Mouse (Mus musculus) brown adipose tissue, adult 24 weeks (tissue): ENCODE results near the gene Hnrnpm. TPM values are rescaled to one million over a fixed set of nuclear protein-coding genes. Genes with fewer than 3 reads are reported as not detected.

ENCODE experiments used
- H3K27ac ChIP-seq: fragments of 200-500 bp; replicated peaks from 2 replicates; pipeline ENCODE4 v1.5.1; 2012; ENCODE audit warnings: low read depth, mild to moderate bottlenecking, low read length
- H3K4me1 ChIP-seq: fragments of 200-500 bp; 2 replicates; pipeline ENCODE4 v1.6.1; 2012; ENCODE audit warnings: low read length, mixed read lengths; ENCODE audit not compliant: control insufficient read depth, insufficient read depth, insufficient read length
- H3K4me3 ChIP-seq: fragments of 200-500 bp; 2 replicates; pipeline ENCODE4 v1.5.1; 2012; ENCODE audit warnings: low read depth, mild to moderate bottlenecking, low read length, moderate library complexity; ENCODE audit not compliant: insufficient read depth
- polyA plus RNA-seq: library from polyadenylated mRNA; stranded (reverse); fragments of >200 nt; gene quantifications from 2 replicates; pipeline ENCODE4 v1.2.4, GENCODE M21; 2012; ENCODE audit not compliant: missing spikeins, insufficient read depth, insufficient read length

The Hnrnpm gene
- polyA plus RNA-seq, 1 experiment = 130 TPM

- Histone ChIP-seq H3K27ac (no peak overlapping the region), H3K4me1 (no peaks in the 10 kb centered on the region), H3K4me3 (no peak overlapping the region)
Measured at GRCm38 (mm10) chr17:33695471-33695870, 8.8 kb upstream of the Hnrnpm start.

DNA sequence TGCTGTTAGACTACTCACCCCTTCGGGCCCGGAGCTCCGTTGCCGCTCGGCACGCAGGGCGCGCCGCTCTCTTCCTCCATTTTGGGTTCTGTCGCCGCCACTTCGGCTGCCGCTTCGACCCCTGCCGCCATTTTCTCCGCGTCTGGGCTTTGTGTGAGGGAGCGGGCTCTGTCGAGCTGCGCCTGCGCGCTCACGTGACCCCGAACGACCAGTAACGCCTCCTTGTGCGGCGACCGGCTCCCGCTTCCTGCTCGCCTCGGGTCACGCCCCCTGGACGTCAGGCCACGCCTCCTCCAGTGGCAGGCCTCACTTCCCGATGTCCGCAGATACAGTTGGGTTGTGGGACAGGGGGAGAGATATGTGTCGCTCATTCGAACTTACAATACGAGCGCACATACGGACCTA, 1.4 kb downstream of the Hnrnpm start:
- Histone ChIP-seq H3K4me1 (0 out of 2 replicates have a peak, but pooled peaks cover 10% of the 10 kb centered on the region), H3K4me3 (peak overlapping the region; percentile 84), H3K27ac (peak overlapping the region; percentile 89)

DNA sequence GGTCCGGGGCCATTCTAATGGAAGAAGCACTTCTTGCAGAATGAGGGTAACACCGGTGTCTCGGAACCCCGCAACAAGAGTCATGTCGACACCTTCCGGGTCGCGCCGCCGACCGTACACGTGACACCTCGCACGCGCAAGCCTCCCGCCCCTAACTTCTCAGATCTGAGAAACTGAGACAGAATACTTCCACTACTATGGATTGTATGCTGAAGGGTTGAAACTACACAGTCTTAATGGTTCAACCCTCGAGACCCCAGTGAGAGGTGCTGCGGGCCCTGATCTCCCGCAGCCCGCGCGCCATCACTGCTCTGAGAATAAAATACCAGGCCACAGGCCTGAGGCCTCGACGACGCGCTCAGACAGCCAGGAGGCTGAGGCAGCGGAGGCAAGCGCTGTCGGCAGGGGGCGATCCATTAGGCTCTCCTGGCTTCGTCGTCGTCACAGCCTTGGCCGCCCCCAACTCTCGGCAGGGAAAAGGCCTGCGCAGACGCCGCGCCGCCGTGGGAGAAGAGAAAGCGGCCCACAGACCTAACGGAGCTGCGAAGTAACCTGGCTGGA, 1.9 kb downstream of the Hnrnpm start:
- peak overlapping the region; percentile 89 for H3K27ac ChIP-seq
- H3K4me1 ChIP-seq = 0 out of 2 replicates have a peak, but pooled peaks cover 10% of the 10 kb centered on the region
- peak overlapping the region; percentile 84 for H3K4me3 ChIP-seq

DNA sequence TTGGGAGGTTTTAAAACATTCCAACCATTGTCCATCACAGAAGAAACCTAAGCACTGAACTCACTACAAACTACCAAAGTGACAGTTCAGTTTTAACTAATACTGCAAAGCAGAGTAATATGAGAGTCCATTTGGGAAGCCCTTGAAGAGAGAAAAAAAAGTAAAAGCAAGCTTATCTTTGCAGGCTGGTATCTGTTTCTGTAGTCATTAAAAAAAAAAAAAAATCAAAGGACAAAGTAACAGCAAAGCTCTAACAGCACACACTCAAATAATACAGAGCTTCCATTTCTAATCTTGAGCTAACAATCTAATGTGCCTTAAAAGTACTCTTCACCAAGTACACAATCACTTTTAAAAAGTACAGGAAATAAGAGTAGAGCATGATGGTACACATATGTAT, 4.9 kb downstream of the Hnrnpm start:
- H3K4me3 ChIP-seq = no peak overlapping the region

DNA sequence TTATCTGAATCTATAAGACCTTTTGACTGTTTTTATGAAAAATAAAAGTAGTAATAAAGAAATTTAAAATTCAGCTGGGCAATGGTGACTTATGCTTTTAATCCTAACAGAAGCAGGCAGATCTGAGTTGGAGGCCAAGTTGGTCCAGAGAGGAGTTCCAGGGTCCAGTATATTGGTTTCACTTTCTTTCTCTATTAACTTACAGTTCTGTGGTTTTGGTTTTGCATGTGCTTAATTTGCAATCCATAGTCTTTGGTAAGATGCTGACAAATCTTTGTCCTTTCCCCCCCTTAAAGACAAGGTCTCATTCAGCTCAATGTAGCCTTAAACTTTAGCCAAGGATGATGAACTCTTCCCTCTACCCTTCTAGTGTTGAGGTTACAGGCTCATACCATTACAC, 7.9 kb downstream of the Hnrnpm start:
- H3K27ac ChIP-seq = no peak overlapping the region

More for the DNA sequence above, 4.9 kb downstream of the Hnrnpm start:
- no peak overlapping the region for H3K27ac ChIP-seq
- peaks cover 16% of the 10 kb centered on the region for H3K4me1 ChIP-seq

GRCm38 (mm10) chr17:33676086-33676485, 10.6 kb downstream of the Hnrnpm start:
- Histone ChIP-seq H3K4me1 (peaks cover 15% of the 10 kb centered on the region), H3K27ac (no peak overlapping the region; the same call in 1 of the 2 replicates), H3K4me3 (no peak overlapping the region)

More for the DNA sequence above, 7.9 kb downstream of the Hnrnpm start:
- Histone ChIP-seq H3K4me1 (peaks cover 22% of the 10 kb centered on the region), H3K4me3 (no peak overlapping the region)

DNA sequence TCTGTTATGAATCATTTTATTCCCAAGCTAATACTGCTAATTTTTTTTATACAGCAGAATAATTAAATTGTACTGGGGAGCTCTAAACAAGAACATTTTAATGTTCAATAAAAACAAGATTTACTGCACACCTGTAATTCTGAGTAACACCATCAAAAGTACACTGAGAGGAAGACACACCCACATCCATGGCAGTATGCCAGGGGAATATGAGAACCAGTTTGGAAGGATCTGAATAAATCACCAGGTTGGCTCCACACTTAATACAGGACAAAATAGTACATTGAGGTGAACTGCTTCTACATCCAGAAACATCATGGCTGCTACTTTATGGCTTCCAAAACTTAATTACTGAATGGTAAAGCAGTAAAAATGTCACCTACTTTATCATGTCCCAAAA, 11.2 kb downstream of the Hnrnpm start:
- Histone ChIP-seq H3K4me3 (no peak overlapping the region), H3K4me1 (peaks cover 15% of the 10 kb centered on the region), H3K27ac (no peak overlapping the region)

GRCm38 (mm10) chr17:33673837-33674236, 12.8 kb downstream of the Hnrnpm start:
- no peak overlapping the region for H3K27ac ChIP-seq

DNA sequence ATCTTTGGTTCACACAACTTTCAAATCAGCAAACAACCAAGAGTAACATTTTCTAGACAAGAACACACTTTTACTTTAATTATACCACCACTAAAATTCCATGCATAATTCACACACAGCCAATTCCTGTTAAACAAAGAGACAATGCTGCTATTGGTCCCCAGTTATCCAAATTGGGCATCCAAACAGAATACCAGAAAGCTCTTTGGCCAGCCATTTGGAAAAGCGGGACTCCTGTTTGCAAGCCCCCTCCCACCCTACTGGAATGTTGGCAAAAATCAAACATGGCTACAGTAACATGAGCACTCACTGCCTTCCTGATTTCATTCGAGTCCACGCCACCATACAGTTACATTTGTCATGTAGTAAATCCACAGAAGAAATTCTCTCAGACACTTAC, 17.0 kb downstream of the Hnrnpm start:
- peaks cover 5% of the 10 kb centered on the region for H3K4me1 ChIP-seq
- H3K4me3 ChIP-seq = no peak overlapping the region
- no peak overlapping the region for H3K27ac ChIP-seq

More at GRCm38 (mm10) chr17:33673837-33674236, 12.8 kb downstream of the Hnrnpm start:
- Histone ChIP-seq H3K4me1 (peaks cover 19% of the 10 kb centered on the region), H3K4me3 (no peak overlapping the region)

- Histone ChIP-seq H3K27ac (no peak overlapping the region), H3K4me1 (peaks cover 5% of the 10 kb centered on the region), H3K4me3 (no peak overlapping the region)
Measured at GRCm38 (mm10) chr17:33666813-33667212, 19.8 kb downstream of the Hnrnpm start.

DNA sequence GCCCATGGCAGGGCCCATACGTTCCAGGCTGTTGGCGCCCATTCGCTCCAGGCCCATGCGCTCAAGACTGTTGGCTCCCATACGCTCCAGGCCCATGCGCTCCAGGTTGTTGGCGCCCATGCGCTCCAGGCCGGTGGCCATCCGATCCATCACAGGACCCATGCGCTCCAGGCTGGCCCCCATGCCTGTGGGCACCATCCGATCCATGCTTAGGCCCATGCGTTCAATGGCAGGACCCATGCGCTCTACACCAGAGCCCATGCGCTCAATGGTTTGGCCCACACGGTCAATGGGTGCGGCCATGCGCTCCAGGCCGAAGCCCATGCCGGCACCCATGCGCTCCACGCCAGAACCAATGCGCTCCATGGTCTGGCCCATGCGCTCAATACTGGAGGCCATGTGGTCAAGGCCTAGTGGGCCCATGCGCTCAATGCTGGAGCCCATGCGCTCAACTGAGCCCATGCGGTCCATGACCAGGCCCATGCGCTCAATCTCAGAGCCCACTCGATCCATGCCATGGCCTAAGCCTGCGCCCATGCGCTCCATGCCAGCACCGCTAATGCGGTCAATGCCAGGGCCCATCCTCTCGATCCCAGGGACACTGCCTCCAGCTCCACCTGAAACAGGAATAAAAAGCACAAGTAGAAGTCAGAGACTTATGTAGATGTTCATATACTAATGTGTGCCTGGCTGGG, 36.7 kb downstream of the Hnrnpm start:
- no peak overlapping the region for H3K4me3 ChIP-seq
- H3K4me1 ChIP-seq = no peaks in the 10 kb centered on the region
- no peak overlapping the region for H3K27ac ChIP-seq

DNA sequence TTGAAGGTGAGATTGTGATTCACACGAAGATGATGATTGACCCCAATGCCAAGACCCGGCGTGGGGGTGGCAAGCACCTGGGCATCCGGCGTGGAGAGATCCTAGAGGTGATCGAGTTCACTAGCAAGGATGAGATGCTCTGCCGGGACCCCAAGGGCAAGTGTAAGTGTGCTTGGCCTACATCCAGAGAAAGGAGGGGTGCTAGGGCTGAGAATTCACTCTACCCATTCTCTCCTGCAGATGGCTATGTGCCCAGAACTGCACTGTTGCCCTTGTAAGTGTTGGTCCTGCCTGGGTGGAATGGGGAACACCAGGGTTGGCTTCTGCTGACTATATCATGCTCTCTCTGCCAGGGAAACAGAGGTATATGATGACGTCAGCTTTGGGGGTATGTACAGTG, 41.6 kb downstream of the Hnrnpm start:
- no peak overlapping the region for H3K4me3 ChIP-seq
- H3K4me1 ChIP-seq = no peaks in the 10 kb centered on the region
- no peak overlapping the region for H3K27ac ChIP-seq

GRCm38 (mm10) chr17:33644068-33644467, 42.6 kb downstream of the Hnrnpm start:
- Histone ChIP-seq H3K4me1 (no peaks in the 10 kb centered on the region), H3K27ac (no peak overlapping the region), H3K4me3 (no peak overlapping the region)

DNA sequence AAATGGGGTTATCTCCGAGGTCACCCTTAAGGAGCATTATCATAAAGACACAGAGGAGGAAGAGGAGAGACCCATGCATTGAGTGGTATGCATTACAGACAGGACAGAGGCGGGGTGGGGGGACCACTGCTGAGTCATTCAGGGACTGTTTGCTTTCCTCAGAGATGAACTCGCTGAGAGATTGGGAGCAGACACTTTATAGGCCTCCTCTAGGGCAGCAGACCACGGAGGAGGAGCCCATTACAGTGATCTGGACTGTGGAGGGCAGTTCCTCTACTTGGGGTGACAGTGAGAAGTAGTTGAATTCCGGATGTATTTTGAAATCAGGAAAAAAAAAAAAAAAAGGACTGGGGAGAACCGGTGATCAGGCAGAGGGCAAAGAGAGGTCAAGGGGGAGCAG, 46.9 kb downstream of the Hnrnpm start:
- Histone ChIP-seq H3K4me1 (no peaks in the 10 kb centered on the region), H3K27ac (no peak overlapping the region), H3K4me3 (no peak overlapping the region)

DNA sequence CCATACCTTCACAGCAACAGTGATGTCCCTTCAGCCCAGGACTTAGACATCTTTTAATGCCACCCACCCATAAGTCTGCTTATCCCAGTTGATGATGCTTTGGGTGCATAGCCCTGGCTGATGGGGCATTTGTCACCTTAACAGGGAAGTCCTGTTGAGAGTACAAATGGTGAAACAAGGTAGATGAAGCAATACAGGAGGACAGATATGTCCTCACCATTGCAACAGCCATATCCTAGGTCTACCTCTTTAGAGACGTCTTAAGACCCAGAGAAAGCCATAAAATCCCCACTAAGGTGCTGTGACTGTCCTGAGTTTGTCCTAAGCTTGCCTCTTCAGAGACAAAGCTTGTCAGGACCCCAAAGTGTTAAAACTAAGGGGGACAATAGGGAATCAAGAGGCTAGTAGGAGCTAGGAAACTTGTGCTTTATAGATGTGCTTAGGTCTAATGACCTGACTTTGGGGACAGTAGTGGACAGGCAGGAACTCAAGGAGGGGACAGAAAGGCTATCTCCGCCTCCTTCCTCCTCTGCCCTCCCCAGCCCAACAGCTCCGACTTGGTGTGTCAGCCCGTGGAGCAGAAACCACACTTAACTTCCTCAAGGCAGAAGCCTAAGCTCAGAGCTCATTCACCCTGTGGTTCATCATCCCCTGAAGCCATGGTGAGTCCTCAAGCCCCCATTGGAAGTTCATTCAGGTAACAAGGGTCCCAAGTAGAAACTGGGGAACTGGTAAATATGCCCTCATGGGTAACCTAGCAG, 49.0 kb downstream of the Hnrnpm start, which contains the start of gene Pram1:
Gene Pram1 (plus strand): TSS at position 541 of the 761 bp plus-strand sequence.
- H3K4me3 ChIP-seq = no peak within 1 kb of the TSS
- H3K27ac ChIP-seq = no peak within 1 kb of the TSS
- no peaks in the 10 kb centered on the region for H3K4me1 ChIP-seq
